Mouse (Mus musculus) forelimb bud, embryonic 11.5 days (tissue): ENCODE results near the gene Dnajc17.

Source experiments
- DNase-seq: peaks from one replicate; pipeline ENCODE4 v3.0.0-alpha.2; 2012; ENCODE audit warnings: low read depth, low spot score

Dnajc17 gene

GRCm38 (mm10) chr2:119163135-119163534 lies 45.5 kb downstream of the Dnajc17 start:
- DNase-seq = no peak

GRCm38 (mm10) chr2:119161247-119161646 lies 47.3 kb downstream of the Dnajc17 start:
- no peak for DNase-seq

- DNase-seq = no peak
Measured at GRCm38 (mm10) chr2:119157836-119158235, 50.8 kb downstream of the Dnajc17 start.

DNA sequence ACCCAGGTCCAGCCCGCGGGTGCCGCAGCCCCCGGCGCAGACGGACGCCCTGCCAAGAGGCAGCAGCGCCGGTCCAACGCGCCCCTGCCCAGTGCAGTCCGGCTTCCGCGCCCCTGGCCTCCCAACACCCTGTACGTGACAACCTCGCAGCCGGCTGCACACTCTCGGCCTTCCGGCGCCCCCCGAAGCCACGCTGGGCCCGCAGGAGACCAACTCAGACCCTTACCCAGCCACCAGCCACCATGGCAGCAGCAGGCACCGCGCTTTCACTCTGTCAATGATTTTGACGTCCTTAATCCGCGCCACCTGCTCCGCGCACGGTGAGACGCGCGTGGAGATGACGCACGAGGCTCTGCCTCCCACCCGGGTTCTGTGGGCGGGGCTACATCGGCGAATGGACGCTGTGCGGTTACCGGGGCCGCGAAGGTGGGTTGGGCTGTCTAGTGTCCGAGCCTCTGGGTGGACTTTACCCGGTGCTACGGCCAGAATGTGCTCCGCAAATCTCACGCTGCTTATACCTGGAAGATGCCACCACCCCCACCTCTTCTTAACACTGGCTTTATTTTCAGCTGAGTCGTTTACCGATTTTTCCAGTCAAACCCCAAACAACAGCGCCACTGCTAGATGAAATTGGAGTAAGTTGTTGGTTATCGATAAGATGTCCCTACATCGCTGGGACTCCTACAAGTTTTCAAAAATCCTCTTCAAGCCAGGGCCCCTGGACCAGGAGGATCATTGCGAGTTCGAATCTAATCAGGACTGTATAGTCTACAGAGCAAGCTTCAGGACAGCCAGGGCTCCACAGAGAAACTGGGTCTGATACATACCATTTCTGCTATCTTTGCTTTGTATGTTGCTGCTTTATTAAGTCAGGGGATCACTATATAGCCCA lies 51.7 kb downstream of the Dnajc17 start, which contains the start of gene Rmdn3:
Rmdn3 (minus strand) TSS at position 354 of the 892 bp plus-strand sequence.
- peak; percentile 95 for DNase-seq

DNA sequence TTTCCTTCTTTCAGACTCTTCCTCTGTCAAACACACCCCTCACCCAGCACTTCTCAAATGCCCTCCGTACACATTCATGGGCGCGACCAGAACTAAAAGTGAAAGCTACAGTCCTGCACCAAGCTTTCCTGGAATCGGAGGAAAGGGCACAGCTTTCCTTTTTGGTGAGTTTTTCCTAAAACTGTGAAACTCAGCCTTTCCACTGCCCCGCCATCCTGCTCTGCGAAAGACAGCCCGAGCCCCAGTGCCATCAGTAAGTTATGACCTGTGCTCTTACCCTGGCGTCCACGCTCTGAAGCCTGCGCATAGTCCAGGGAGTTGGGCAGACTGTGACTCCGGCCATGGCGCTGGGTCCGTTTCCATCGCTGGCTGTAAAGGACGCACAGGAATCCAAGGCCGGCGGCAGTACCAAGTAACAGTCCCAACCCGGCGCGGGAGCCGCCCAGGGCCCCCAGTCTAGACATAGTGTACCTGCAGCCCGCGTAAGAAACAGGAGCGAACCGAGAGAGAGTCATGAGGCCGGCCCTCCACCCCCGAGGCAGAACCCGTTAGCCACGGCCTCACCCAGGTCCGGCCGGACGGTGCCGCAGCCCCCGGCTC lies 52.4 kb downstream of the Dnajc17 start:
- DNase-seq = no peak

- no peak for DNase-seq
Measured at GRCm38 (mm10) chr2:119155388-119155787, 53.2 kb downstream of the Dnajc17 start.

DNA sequence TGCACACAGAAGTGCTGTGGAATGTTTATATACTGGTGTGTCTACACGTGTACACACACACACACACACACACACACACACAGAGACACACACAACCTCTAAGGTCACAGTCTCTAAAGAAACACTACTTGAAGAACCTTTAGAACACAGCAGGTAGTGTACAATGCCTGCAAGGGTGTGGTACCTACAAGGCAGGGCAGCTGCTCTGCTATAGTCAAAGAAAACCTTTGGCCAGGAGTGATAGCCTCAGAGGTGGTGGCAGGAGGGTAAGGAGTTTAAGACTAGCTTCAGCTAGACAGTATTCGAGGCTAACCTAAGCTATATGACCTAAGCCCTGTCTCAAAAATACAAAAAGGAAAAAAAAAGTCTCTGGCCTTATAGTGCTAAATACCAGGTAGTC lies 53.9 kb downstream of the Dnajc17 start:
- no peak for DNase-seq

GRCm38 (mm10) chr2:119152255-119152654 lies 56.3 kb downstream of the Dnajc17 start:
- DNase-seq = no peak

DNA sequence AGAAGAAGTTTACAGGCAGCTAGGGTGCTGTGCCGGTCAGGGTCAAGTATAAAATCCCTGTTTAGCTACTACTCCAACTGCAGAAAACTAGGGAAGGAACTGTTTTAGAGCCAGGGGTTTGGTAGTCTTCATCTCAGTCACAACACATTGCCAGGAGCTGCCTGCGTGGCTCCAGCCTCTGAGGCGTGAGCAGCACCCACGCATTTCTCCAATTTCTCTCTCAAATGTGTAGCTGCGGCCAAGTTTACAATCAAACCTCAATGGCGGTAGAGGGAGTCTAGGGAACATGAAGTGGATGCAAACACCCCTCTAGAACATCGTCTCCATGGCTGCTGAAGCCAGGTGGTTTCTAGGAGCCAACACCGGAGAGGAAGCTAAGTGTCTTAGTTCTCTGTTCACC lies 60.8 kb downstream of the Dnajc17 start:
- DNase-seq = no peak

DNA sequence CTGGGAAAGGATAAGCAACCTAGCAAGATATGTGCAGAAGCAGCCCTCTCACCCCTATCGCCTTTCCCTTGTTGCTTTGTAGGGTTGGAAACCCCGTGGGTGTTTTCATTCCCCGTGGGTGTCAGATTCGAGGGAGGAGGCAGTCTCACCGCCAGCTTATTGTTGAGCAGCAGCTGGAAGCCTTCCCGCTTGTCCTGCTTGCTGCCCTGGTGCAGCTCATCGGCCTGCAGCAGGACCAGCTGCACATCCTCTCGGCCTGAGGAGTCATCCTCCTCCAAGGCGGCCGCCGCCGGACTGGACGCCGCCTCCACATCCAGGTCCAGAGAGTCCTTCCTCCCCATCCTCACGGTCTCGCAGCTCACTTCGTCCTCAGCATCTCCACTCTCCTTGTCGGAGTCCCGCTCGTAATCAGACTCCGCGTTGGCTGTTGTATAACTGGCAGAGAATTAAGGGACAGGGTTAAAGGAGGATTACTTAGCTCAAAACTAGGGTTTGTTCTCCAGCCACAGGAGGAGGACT lies 61.4 kb downstream of the Dnajc17 start:
- no peak for DNase-seq

- DNase-seq = no peak
Measured at GRCm38 (mm10) chr2:119146435-119146834, 62.2 kb downstream of the Dnajc17 start.

- no peak for DNase-seq
Measured at GRCm38 (mm10) chr2:119145199-119145598, 63.4 kb downstream of the Dnajc17 start.

DNA sequence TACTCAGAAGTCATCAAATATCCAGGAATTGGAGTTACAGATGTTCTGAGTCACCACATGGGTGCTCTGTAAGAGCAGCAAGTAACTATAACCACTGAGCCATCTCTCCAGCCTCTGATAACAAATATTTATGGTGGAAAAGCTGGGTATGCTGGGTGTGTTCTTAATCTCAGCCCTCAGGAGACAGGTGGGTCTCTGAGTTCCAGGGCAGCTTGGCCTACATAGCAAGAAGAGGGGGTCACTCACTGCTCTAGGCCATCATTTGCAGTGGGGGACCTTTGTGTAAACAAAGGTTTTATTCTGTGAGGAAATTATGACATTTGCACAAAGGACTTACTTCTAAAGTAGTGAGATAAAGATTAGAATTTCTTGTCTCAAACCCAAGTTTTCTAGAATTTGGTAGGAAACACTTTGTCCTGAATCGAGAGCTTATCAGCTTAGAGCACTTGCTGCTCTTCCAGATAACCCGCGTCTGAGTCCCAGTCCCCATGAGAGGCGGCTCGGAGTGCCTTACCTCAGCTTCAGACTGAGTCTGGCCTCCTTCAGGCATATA lies 72.2 kb downstream of the Dnajc17 start:
- no peak for DNase-seq
